Mouse (Mus musculus): ENCODE measurements at regions not wholly inside any gene's neighbourhood (a gene's known extent, or its start where the extent isn't known, plus 50 kb on each side); places are given as distances from the start of the nearest gene placed in this dataset.

GRCm38 (mm10) chr1:177597036-177597435, 132.6 kb upstream of the 1700016C15Rik start:
- Histone ChIP-seq H3K36me3 (ENCODE audit: control insufficient read depth, insufficient read depth) (no peaks in the 10 kb centered on the region), H3K4me3 (ENCODE audit: insufficient read depth, poor library complexity, severe bottlenecking) (no peak overlapping the region), H3K79me3 (ENCODE audit: low read depth) (no peaks in the 10 kb centered on the region), H3ac (ENCODE audit: control insufficient read depth, insufficient read length, low read depth) (no peak overlapping the region), H3K27me3 (ENCODE audit: control insufficient read depth, insufficient read depth, insufficient read length) (no peaks in the 10 kb centered on the region), H3K79me2 (ENCODE audit: control insufficient read depth, insufficient read depth) (no peaks in the 10 kb centered on the region)
- TF ChIP-seq CEBPB (IDR thresholded peaks at IDR 0.05; ENCODE audit: low read depth) (no peak), MYOD1 (IDR thresholded peaks at IDR 0.05; ENCODE audit: control insufficient read depth, insufficient read length, low read depth) (no peak), MYOG (IDR thresholded peaks at IDR 0.05; ENCODE audit: control insufficient read depth, extremely low read depth, insufficient read length) (no peak), CTCF (IDR thresholded peaks at IDR 0.05; ENCODE audit: control insufficient read depth, insufficient read depth, insufficient read length) (no peak), USF1 (IDR thresholded peaks at IDR 0.05; ENCODE audit: low read depth) (no peak), FOSL1 (IDR thresholded peaks at IDR 0.05; ENCODE audit: insufficient read depth, low read length, poor library complexity, severe bottlenecking) (no peak), MAX (IDR thresholded peaks at IDR 0.05) (no peak)

- Histone ChIP-seq H3K4me3 (ENCODE audit: insufficient read depth, poor library complexity, severe bottlenecking) (no peak overlapping the region), H3K79me3 (ENCODE audit: low read depth) (no peaks in the 10 kb centered on the region), H3K36me3 (ENCODE audit: control insufficient read depth, insufficient read depth) (no peaks in the 10 kb centered on the region), H3K27me3 (ENCODE audit: control insufficient read depth, insufficient read depth, insufficient read length) (no peaks in the 10 kb centered on the region), H3ac (ENCODE audit: control insufficient read depth, insufficient read length, low read depth) (no peak overlapping the region), H3K79me2 (ENCODE audit: control insufficient read depth, insufficient read depth) (no peaks in the 10 kb centered on the region)
- TF ChIP-seq CEBPB (IDR thresholded peaks at IDR 0.05; ENCODE audit: low read depth): no peak
- no peak for TF ChIP-seq USF1 (IDR thresholded peaks at IDR 0.05; ENCODE audit: low read depth)
- TF ChIP-seq FOSL1 (IDR thresholded peaks at IDR 0.05; ENCODE audit: insufficient read depth, low read length, poor library complexity, severe bottlenecking): no peak
- no peak for TF ChIP-seq MYOD1 (IDR thresholded peaks at IDR 0.05; ENCODE audit: control insufficient read depth, insufficient read length, low read depth)
- no peak for TF ChIP-seq MAX (IDR thresholded peaks at IDR 0.05)
- no peak for TF ChIP-seq MYOG (IDR thresholded peaks at IDR 0.05; ENCODE audit: control insufficient read depth, extremely low read depth, insufficient read length)
- TF ChIP-seq CTCF (IDR thresholded peaks at IDR 0.05; ENCODE audit: control insufficient read depth, insufficient read depth, insufficient read length): no peak
Observed at GRCm38 (mm10) chr1:177605353-177605969, 124.2 kb upstream of the 1700016C15Rik start.

- Histone ChIP-seq H3K36me3 (ENCODE audit: control insufficient read depth, insufficient read depth) (no peaks in the 10 kb centered on the region), H3K79me3 (ENCODE audit: low read depth) (no peaks in the 10 kb centered on the region), H3ac (ENCODE audit: control insufficient read depth, insufficient read length, low read depth) (no peak overlapping the region), H3K79me2 (ENCODE audit: control insufficient read depth, insufficient read depth) (no peaks in the 10 kb centered on the region), H3K4me3 (ENCODE audit: insufficient read depth, poor library complexity, severe bottlenecking) (no peak overlapping the region), H3K27me3 (ENCODE audit: control insufficient read depth, insufficient read depth, insufficient read length) (no peaks in the 10 kb centered on the region)
- TF ChIP-seq CEBPB (IDR thresholded peaks at IDR 0.05; ENCODE audit: low read depth) (no peak), MYOD1 (IDR thresholded peaks at IDR 0.05; ENCODE audit: control insufficient read depth, insufficient read length, low read depth) (no peak), CTCF (IDR thresholded peaks at IDR 0.05; ENCODE audit: control insufficient read depth, insufficient read depth, insufficient read length) (no peak), MYOG (IDR thresholded peaks at IDR 0.05; ENCODE audit: control insufficient read depth, extremely low read depth, insufficient read length) (no peak), USF1 (IDR thresholded peaks at IDR 0.05; ENCODE audit: low read depth) (no peak), MAX (IDR thresholded peaks at IDR 0.05) (no peak), FOSL1 (IDR thresholded peaks at IDR 0.05; ENCODE audit: insufficient read depth, low read length, poor library complexity, severe bottlenecking) (no peak)
Observed at GRCm38 (mm10) chr1:177607565-177607964, 122.0 kb upstream of the 1700016C15Rik start.

GRCm38 (mm10) chr1:177608551-177609020, 121.0 kb upstream of the 1700016C15Rik start:
- Histone ChIP-seq H3ac (ENCODE audit: control insufficient read depth, insufficient read length, low read depth) (no peak overlapping the region), H3K79me3 (ENCODE audit: low read depth) (no peaks in the 10 kb centered on the region), H3K36me3 (ENCODE audit: control insufficient read depth, insufficient read depth) (no peaks in the 10 kb centered on the region), H3K79me2 (ENCODE audit: control insufficient read depth, insufficient read depth) (no peaks in the 10 kb centered on the region), H3K4me3 (ENCODE audit: insufficient read depth, poor library complexity, severe bottlenecking) (no peak overlapping the region), H3K27me3 (ENCODE audit: control insufficient read depth, insufficient read depth, insufficient read length) (no peaks in the 10 kb centered on the region)
- TF ChIP-seq USF1 (IDR thresholded peaks at IDR 0.05; ENCODE audit: low read depth): no peak
- no peak for TF ChIP-seq MYOD1 (IDR thresholded peaks at IDR 0.05; ENCODE audit: control insufficient read depth, insufficient read length, low read depth)
- TF ChIP-seq FOSL1 (IDR thresholded peaks at IDR 0.05; ENCODE audit: insufficient read depth, low read length, poor library complexity, severe bottlenecking): no peak
- no peak for TF ChIP-seq MYOG (IDR thresholded peaks at IDR 0.05; ENCODE audit: control insufficient read depth, extremely low read depth, insufficient read length)
- TF ChIP-seq MAX (IDR thresholded peaks at IDR 0.05): no peak
- TF ChIP-seq CEBPB (IDR thresholded peaks at IDR 0.05; ENCODE audit: low read depth): no peak
- no peak for TF ChIP-seq CTCF (IDR thresholded peaks at IDR 0.05; ENCODE audit: control insufficient read depth, insufficient read depth, insufficient read length)

- Histone ChIP-seq H3K79me3 (ENCODE audit: low read depth) (no peaks in the 10 kb centered on the region), H3K36me3 (ENCODE audit: control insufficient read depth, insufficient read depth) (no peaks in the 10 kb centered on the region), H3K4me3 (ENCODE audit: insufficient read depth, poor library complexity, severe bottlenecking) (no peak overlapping the region), H3ac (ENCODE audit: control insufficient read depth, insufficient read length, low read depth) (no peak overlapping the region), H3K27me3 (ENCODE audit: control insufficient read depth, insufficient read depth, insufficient read length) (no peaks in the 10 kb centered on the region), H3K79me2 (ENCODE audit: control insufficient read depth, insufficient read depth) (no peaks in the 10 kb centered on the region)
- no peak for TF ChIP-seq FOSL1 (IDR thresholded peaks at IDR 0.05; ENCODE audit: insufficient read depth, low read length, poor library complexity, severe bottlenecking)
- TF ChIP-seq USF1 (IDR thresholded peaks at IDR 0.05; ENCODE audit: low read depth): no peak
- no peak for TF ChIP-seq MYOG (IDR thresholded peaks at IDR 0.05; ENCODE audit: control insufficient read depth, extremely low read depth, insufficient read length)
Observed at GRCm38 (mm10) chr1:177609226-177609625, 120.4 kb upstream of the 1700016C15Rik start.

- H3K4me3 ChIP-seq (ENCODE audit: insufficient read depth, poor library complexity, severe bottlenecking): no peak overlapping the region
- no peak for TF ChIP-seq MYOD1 (IDR thresholded peaks at IDR 0.05; ENCODE audit: control insufficient read depth, insufficient read length, low read depth)
- TF ChIP-seq MYOG (IDR thresholded peaks at IDR 0.05; ENCODE audit: control insufficient read depth, extremely low read depth, insufficient read length): no peak
- TF ChIP-seq CEBPB (IDR thresholded peaks at IDR 0.05; ENCODE audit: low read depth): no peak
- TF ChIP-seq FOSL1 (IDR thresholded peaks at IDR 0.05; ENCODE audit: insufficient read depth, low read length, poor library complexity, severe bottlenecking): no peak
- TF ChIP-seq MAX (IDR thresholded peaks at IDR 0.05): no peak
- TF ChIP-seq CTCF (IDR thresholded peaks at IDR 0.05; ENCODE audit: control insufficient read depth, insufficient read depth, insufficient read length): no peak
- no peak for TF ChIP-seq USF1 (IDR thresholded peaks at IDR 0.05; ENCODE audit: low read depth)
- H3K79me2 ChIP-seq (ENCODE audit: control insufficient read depth, insufficient read depth): no peaks in the 10 kb centered on the region
Observed at GRCm38 (mm10) chr1:177609683-177610082, 119.9 kb upstream of the 1700016C15Rik start.

More at GRCm38 (mm10) chr1:177609683-177610082, 119.9 kb upstream of the 1700016C15Rik start:
- Histone ChIP-seq H3ac (ENCODE audit: control insufficient read depth, insufficient read length, low read depth) (no peak overlapping the region), H3K36me3 (ENCODE audit: control insufficient read depth, insufficient read depth) (no peaks in the 10 kb centered on the region), H3K79me3 (ENCODE audit: low read depth) (no peaks in the 10 kb centered on the region), H3K27me3 (ENCODE audit: control insufficient read depth, insufficient read depth, insufficient read length) (no peaks in the 10 kb centered on the region)
